ENCODE assay signal across 8 mouse cellular contexts in the genomic region with DNA sequence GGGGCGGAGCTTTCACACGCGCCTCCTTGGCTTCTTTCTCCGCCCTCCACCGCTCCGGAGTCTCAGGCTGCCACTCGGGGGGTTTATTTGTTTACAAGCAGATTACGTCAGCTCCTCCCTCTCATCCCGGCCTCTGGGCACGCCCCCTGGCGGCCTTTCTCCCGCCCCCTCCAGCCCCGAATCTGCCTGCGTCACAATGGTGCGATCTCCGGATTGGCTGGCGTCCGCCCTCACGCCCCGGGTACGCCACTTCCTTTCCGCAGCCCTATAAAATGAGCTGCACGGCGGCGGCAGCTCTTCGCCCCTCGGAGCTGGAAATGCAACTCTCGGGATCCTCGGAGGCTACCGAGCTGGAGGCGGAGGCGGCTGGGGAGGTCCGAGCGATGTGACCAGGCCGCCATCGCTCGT. TPM values are rescaled to one million over a fixed set of nuclear protein-coding genes. Genes with fewer than 3 reads are reported as not detected.
DNase-seq lines count a peak whose midpoint lies in the region; ATAC-seq lines count a peak whose summit lies in the region.

A gene (plus strand): TSS at position 298 of the 408 bp plus-strand sequence.

- peak within 1 kb of the TSS; percentile 94 for H3K27ac ChIP-seq in brown adipose tissue, adult 24 weeks (replicated peaks; ENCODE audit: low read depth, low read length)
- peak within 1 kb of the TSS; percentile 98 for H3K27ac ChIP-seq in heart, embryonic 13.5 days (replicated peaks)
- peak within 1 kb of the TSS; percentile 94 for H3K27ac ChIP-seq in liver, embryonic 12.5 days
- H3K27ac ChIP-seq in stomach, embryonic 15.5 days: peak within 1 kb of the TSS; percentile 98

- H3K27me3 ChIP-seq in heart, embryonic 13.5 days (replicated peaks): no peaks in the 10 kb centered on the region
- no peaks in the 10 kb centered on the region for H3K27me3 ChIP-seq in liver, embryonic 12.5 days (replicated peaks)
- no peaks in the 10 kb centered on the region for H3K27me3 ChIP-seq in stomach, embryonic 15.5 days (replicated peaks)

- WGBS in heart, embryonic 13.5 days: under 1% methylated on average over 37 of the region's 37 CpGs
- WGBS in liver, embryonic 12.5 days (ENCODE audit: insufficient replicate concordance): under 1% methylated on average over 37 of the region's 37 CpGs
- WGBS in stomach, embryonic 15.5 days: under 1% methylated on average over 37 of the region's 37 CpGs

- H3K4me1 ChIP-seq in brown adipose tissue, adult 24 weeks (ENCODE audit: control insufficient read depth, insufficient read depth, insufficient read length, low read length): no peaks in the 10 kb centered on the region
- peaks cover 28% of the 10 kb centered on the region for H3K4me1 ChIP-seq in heart, embryonic 13.5 days
- peaks cover 29% of the 10 kb centered on the region for H3K4me1 ChIP-seq in liver, embryonic 12.5 days
- H3K4me1 ChIP-seq in stomach, embryonic 15.5 days: no peaks in the 10 kb centered on the region

- peak within 1 kb of the TSS; percentile 100 for H3K9ac ChIP-seq in heart, embryonic 13.5 days
- H3K9ac ChIP-seq in liver, embryonic 12.5 days: peak within 1 kb of the TSS; percentile 96
- H3K9ac ChIP-seq in stomach, embryonic 15.5 days: peak within 1 kb of the TSS; percentile 100

- H3K36me3 ChIP-seq in heart, embryonic 13.5 days: peaks cover 21% of the 10 kb centered on the region
- H3K36me3 ChIP-seq in liver, embryonic 12.5 days: peaks cover 17% of the 10 kb centered on the region
- H3K36me3 ChIP-seq in stomach, embryonic 15.5 days: no peaks in the 10 kb centered on the region

- peak within 1 kb of the TSS; percentile 100 for H3K4me3 ChIP-seq in brown adipose tissue, adult 24 weeks (ENCODE audit: insufficient read depth, low read depth, low read length)
- H3K4me3 ChIP-seq in heart, embryonic 13.5 days: peak within 1 kb of the TSS; percentile 100
- H3K4me3 ChIP-seq in liver, embryonic 12.5 days: peak within 1 kb of the TSS; percentile 90
- H3K4me3 ChIP-seq in stomach, embryonic 15.5 days (replicated peaks): peak within 1 kb of the TSS; percentile 94

- peak; percentile 94 for ATAC-seq in heart, embryonic 13.5 days (ENCODE audit: extremely low read depth, insufficient number of reproducible peaks, low FRiP score, low TSS enrichment)
- peak; percentile 94 for ATAC-seq in liver, embryonic 12.5 days
- ATAC-seq in stomach, embryonic 15.5 days (ENCODE audit: insufficient read depth, low FRiP score, low read depth): peak; percentile 96

- H3K9me3 ChIP-seq in heart, embryonic 13.5 days: no peaks in the 10 kb centered on the region
- H3K9me3 ChIP-seq in liver, embryonic 12.5 days (replicated peaks): no peaks in the 10 kb centered on the region
- H3K9me3 ChIP-seq in stomach, embryonic 15.5 days: no peaks in the 10 kb centered on the region

- peak within 1 kb of the TSS; percentile 70 for H3K4me2 ChIP-seq in heart, embryonic 13.5 days
- peak within 1 kb of the TSS; percentile 92 for H3K4me2 ChIP-seq in liver, embryonic 12.5 days
- peak within 1 kb of the TSS; percentile 65 for H3K4me2 ChIP-seq in stomach, embryonic 15.5 days

- peak; percentile 100 for DNase-seq in CD4-positive, CD25-positive, alpha-beta regulatory T cell, adult 2 months (ENCODE audit: low read depth, low spot score)
- peak; percentile 67 for DNase-seq in fat pad, adult 2 months (ENCODE audit: extremely low read depth, low read depth, low spot score)
- DNase-seq in kidney, postnatal 10 days: peak; percentile 100
- DNase-seq in natural killer cell, adult 2 months (ENCODE audit: low spot score in 2 of 2): peak; percentile 100

RNA-seq across cellular contexts. Expression of the gene that starts here (rescaled TPM):
- polyA plus RNA-seq in brown adipose tissue, adult 24 weeks (2012; ENCODE audit: insufficient read depth, insufficient read length, missing spikeins): 38.8 and 52.9 TPM in 2 replicates
- polyA plus RNA-seq in heart, embryonic 13.5 days (2015; fragmentation: Nextera tagmentation; extraction: Ambion mirVana): 46.0 and 50.7 TPM in 2 replicates
- 8.4 and 9.8 TPM in 2 replicates for polyA plus RNA-seq in liver, embryonic 12.5 days (2016; fragmentation: Nextera tagmentation; extraction: Ambion mirVana)
- 61.2 and 62.3 TPM in 2 replicates for polyA plus RNA-seq in stomach, embryonic 15.5 days (2015; fragmentation: Nextera tagmentation; extraction: Ambion mirVana)

Comparison
In these comparisons a context has a peak if more than half of its experiments do, and no peak if none do; other contexts are left out.
1. Peak in every context shown above with its lines: DNase-seq, ATAC-seq, H3K4me3 ChIP-seq and H3K27ac ChIP-seq.